Mouse (Mus musculus) c-Kit-positive CD71-negative TER-119-negative erythroid progenitor cells, embryonic 14.5 days (primary cell): ENCODE results near the gene Hoxb3.

Experiments
- DNase-seq: peaks from one replicate; pipeline ENCODE4 v3.0.0-alpha.2; 2013; ENCODE audit warnings: low read depth

Hoxb3 gene

DNA sequence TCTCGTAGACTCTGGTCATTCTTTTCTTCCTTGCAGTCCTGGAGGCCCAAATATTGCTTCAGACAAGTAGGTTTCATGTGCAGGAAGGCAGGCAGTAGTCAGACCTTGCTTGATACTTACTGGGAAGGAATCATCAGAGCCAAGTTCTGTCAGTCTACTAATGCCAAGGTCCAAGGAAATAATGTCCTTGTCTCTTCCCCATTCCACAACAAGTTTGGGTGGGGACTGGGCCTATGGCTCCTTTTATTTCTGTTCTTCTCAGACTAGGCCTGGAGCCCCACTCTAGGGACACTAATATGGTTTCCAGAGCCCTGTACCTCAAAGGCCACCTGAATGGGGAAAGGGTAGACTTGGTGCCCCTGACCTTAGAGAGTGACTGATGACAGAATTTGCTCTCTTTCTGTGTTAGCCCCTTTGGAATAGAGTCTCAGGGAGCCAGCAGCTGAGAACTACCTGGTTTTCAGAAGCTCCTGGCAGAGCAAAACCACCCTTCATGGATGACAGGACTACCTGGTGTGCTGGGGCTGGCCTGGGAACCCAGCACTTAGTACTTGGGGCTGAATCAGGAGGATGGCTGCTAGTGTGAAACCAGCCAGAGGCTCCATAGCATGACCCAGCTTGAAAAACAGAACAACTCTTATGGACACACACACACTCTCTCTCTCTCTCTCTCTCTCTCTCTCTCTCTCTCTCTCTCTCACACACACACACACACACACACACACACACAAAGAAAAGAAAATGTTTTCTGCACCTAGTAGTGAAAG lies 34.5 kb upstream of the Hoxb3 start:
- no peak for DNase-seq

- no peak for DNase-seq
Observed at GRCm38 (mm10) chr11:96289293-96289692, 33.8 kb upstream of the Hoxb3 start.

GRCm38 (mm10) chr11:96289837-96290236 lies 33.3 kb upstream of the Hoxb3 start:
- DNase-seq, result no peak

DNA sequence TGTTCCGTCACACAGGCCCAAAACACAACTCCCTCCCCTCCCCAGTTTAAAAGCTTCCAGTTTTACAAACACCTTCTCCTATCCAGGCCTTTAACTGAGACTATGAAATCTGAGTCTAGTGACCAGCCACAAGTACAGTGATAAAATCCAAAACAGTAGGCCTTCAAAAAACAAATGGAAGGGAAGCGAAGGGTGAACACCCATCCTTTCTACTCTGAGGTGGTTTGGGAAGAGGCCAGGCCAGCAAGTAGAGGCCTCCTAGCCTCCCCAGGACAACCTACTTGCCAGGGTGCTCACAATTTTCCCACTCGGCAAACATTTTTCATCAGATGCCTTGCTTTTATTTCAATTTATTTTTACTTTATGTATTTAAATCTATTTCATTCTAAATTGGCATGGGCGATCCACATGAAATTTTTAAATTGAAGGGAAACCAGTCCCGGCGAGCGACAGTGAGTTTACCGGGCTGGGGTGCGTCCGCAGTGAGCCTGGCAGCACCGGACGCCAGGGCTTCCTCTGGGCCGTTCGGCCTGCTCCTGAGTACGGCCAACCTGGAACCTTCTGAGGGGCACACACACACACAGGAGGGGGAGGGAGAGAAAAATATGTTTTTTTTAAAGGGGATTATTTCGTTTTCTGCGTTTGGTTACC lies 32.3 kb upstream of the Hoxb3 start:
- no peak for DNase-seq

GRCm38 (mm10) chr11:96291681-96292564 lies 31.2 kb upstream of the Hoxb3 start, which contains the start of gene Hoxb6:
Gene Hoxb6 (plus strand): TSS chr11:96292476.
- DNase-seq, result no peak

DNA sequence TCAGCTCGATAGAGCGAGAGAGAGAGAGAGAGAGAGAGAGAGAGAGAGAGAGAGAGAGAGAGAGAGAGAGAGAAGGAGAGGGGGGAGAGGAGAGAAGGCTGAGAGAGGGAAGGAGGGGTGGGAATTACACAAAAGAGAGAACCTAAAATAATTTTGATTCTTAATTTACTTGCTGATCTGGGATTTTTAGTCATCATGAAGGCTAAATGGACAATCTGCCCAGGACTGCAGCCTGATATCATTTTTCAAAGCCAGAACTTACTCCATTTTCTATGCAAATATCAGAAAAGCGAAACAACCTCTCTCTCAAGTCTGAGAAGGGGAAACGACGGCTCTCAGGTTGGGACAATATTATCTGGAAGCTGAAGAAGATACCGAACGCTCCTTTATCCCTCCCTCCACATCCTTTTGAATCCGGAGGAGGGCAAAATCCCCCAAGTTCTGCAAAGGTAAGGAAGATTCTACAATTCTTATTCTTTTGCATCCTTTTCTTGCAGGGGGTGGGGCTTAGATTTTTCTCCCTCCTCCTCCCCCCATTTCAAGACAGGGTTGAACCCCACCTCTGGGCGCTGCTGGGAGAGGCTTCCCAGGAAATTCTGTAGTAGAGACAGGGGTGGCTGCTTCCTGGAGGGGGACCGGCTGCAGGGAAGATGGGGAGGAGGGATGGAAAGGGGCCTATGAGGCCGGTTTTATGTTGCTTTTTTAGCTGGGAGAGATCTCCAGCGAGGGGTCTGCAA lies 30.4 kb upstream of the Hoxb3 start:
- no peak for DNase-seq

DNA sequence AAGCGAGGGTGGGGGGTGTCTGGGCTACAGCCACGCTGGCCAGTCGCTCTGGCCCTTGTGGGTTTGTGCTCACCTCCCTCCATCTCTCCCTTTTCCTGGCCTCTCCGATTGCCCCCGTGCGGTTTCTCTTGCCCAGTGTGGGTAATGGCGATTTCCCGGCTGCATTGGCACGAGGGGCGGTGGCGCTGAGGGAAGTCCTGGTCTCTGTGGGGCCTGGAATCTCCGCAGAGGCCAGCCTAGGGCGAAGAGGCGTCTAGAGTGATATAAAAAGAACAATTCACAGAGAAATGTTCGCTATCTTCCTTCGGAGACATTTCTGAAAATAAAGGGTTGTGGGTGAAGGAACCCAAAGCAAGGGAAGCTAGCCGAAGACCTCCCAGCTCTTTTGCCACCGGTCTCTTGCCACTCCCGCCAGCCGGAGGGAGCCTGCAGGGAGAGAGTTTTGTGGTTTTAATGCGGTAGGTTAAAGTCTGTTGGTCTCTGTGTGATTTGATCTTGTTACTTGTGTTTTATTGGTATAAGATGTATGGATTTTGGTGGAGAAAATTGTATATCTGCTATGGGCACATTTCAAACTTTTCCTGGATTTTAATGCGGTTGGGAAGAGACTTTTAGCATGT lies 29.7 kb upstream of the Hoxb3 start:
- no peak for DNase-seq

DNA sequence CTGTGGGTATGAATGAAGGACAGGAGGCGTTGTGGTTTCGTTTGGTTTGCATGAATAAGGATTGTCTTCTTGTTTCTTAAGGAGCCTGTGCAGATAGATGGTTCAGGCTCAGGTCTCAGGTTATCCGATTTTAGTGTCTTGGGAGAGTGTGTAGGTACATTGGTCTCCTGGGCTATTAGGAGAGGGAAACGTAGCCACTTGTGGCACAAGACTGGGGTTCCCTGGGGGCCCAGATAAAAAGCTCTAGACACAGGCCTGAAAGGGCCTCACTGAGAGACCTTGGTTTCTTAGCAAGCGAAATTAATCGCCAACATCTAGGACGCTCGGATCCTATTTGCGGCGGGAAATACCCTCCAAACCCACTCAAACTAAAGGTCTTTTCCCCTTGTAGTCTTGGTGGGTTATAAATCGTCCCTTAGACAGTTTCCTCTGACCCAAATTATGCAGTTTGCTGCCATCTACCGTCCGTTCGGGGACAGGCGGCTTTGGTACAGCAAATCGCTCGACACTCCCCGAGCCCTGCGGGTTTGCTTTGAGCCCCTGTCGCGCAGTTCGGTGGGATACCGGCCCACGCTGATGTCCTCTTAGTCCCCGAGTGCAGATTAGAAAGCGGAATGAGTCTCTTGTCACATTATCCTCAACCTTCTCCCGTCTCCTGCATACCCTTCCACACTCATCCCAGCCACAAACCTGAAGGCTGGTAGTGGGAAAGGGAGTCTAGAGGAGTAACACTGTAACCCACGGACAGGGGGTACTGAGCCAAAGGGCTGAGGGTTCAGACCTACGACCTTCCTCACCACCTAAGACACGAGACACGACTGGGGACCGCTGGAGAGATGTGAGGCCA lies 28.7 kb upstream of the Hoxb3 start:
- peak; percentile 76 for DNase-seq

GRCm38 (mm10) chr11:96295092-96295835 lies 27.9 kb upstream of the Hoxb3 start:
- DNase-seq, result no peak

DNA sequence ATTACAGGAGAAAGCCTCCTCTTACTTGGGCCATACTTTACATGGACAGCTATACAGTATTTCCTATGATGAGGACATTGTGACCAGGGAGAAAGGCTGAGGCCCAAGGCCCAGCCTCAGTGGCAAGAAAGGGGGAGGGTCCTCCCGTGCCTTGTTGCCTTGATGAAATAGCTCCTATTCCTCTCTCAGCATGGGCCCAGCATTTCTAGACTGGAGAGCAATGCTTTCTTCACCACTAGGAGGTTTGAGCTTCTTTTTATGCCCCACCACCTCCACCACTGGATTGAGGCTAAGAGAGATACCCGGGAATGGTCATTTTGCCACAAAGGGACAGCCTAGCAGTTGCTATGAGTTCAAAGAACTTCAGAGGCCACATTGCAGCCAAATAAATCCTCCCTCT lies 26.1 kb upstream of the Hoxb3 start:
- DNase-seq, result no peak

DNA sequence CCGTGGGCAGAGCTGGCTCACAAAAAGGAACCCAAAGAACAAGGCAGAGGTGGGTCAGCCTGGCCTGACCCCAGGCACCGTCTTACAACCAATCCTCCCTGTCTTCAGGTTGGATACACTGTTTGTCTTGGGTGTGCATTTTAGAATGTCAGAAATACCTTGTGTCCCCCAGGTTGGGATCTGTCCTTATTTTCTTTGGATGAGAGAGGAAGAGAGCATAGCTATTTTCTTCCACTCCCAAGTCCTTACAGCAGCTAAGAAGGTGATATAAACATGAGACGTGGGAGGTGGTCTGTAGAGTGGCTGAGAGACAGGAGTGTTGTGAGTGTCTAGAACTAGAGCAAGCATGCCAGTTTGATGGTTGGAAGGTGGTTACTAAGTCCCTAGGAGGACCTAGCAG lies 25.7 kb upstream of the Hoxb3 start:
- DNase-seq, result no peak

DNA sequence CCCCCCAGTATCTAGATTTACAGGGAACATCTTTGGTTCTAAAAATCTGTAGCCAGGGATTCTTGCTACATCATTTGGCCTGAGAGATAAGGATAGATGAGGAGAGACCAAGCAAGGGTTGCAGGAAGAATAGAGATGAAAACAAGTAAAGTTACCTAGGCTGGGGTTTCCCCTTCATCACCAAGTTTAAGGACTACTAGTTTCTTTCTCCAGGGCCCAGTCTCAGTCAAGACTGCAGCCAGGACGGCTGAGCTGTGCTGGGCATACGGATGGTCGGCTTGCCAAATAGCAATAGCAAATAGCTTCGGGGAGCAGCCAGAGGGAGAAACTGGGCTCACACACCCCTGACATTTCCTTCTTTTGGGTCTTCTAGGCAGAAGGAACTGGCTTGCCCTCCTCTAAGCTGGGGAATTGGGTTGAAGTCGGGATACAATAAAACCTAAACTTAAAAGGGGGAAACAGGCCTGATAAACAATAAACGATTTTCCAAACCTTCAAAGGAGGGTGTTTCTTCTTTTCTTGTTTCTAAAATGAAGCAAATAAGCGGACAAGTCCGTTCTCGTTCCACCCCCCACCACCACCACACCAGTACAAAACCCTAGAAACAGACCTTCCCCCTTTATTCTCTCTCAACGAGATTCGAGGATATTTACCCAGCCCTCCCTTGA lies 25.0 kb upstream of the Hoxb3 start:
- no peak for DNase-seq

DNA sequence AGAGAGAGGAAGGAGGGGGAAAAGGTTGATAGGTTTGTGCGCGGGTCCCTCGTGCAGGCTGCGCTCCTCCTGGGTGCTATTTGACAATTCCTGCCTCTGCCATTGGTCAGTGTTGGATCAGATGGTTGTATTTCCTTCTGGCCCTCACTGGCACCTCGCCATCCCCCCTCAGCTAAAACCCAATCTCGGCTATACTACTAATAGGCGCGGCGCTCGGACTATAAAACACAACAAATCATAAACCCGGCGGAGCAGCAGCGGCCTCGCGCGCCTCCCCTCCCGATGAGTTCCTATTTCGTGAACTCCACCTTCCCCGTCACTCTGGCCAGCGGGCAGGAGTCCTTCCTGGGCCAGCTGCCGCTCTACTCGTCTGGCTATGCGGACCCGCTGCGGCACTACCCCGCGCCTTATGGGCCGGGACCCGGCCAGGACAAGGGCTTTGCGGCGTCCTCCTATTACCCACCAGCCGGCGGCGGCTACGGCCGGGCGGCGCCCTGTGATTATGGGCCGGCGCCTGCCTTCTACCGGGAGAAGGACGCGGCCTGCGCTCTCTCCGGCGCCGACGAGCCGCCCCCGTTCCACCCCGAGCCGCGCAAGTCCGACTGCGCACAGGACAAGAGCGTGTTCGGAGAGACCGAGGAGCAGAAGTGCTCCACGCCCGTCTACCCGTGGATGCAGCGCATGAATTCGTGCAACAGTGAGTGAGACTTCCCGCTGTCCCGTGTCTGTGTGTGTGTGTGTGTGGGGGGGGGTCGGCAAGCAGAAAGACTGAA lies 24.0 kb upstream of the Hoxb3 start:
- no peak for DNase-seq

DNA sequence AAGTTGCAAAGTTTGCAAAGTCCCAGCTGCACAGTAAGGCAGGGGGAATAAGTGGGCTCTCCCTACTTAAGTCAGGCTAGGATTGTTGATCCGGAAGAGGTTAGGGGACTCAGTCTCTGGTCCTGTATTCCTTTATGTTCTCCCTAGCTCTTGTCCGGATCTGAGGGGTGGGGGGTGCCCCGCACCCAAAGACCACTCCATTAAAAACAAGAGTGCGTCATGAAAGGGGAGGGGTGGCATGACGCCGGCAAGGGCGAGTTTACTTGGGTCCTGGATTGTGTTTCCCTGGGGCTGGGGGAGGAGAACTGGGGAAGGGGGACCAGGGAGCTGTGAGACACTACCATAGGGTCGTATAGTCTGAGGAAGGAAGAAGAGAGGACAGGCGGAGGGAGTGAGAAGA lies 23.3 kb upstream of the Hoxb3 start:
- no peak for DNase-seq

DNA sequence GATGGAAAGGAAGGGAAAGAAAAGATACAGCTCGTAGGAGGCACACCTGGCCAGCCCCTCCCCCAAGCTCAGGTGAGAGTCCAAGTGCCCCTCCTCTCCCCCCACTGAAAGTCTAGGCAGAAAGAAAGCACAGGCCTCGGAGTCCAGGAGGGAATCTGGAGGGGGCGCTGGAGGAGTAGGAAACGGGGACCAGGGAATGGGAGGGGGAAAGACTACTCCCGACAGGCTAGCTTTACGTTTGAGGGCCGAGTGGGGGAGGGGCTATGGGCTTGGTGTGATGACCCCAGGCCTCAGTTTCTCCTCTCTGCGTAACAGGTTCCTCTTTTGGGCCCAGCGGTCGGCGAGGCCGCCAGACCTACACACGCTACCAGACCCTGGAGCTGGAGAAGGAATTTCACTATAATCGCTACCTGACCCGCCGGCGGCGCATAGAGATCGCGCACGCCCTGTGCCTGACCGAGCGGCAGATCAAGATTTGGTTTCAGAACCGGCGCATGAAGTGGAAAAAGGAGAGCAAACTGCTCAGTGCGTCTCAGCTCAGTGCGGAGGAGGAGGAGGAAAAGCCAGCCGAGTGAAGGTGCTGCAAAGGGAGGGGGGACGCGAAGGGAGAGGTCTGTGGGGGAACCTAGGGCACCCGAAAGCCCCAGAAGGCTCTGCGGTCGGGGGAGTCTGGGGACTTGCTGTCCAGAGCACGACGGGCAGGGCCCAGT lies 22.6 kb upstream of the Hoxb3 start:
- DNase-seq, result no peak

DNA sequence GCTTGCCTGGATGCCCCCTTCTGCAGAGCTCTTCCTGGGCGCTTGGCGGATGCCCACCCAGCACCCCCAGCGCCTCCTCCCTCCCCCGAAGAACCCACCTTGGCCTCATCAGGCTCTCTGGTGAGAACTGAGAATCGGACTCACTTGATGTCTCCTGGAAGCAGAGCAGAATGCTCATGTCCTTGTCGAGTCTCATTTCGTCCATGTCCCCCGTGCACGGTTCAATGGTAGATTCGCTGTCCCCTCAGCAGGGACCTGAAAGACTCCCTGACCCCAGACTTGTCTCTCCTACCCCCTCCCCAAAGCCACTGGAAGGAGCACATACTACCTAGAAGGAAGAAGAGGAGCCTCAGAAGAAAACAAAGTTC lies 22.1 kb upstream of the Hoxb3 start:
- no peak for DNase-seq

- no peak for DNase-seq
Observed at GRCm38 (mm10) chr11:96301837-96302236, 21.3 kb upstream of the Hoxb3 start.
